Mouse (Mus musculus): Measurements from ENCODE around the gene Akap2.

DNA sequence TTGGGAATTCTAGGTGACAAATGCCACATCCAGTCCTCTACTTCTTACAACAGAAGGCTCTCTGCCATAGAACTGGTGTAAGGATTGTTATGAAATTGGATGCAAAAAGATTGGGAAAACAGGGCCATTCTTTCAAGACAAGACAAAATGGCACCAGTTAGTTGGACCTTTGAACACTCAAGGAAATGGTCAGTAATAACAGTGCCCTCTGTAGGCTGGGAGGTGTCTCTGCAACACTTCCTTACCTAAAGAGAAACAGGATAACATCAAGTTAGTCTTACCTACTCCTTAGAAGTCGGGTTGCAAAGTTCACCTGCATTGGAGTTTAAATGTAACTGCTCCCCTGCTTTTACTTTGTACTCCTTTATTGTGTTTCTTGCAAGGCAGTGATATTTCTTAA is 1.9 kb downstream of the Akap2 start:
- TF ChIP-seq CTCF (IDR thresholded peaks at IDR 0.05; ENCODE audit: borderline replicate concordance, extremely low read depth, insufficient read depth, insufficient read length), result no peak
- TF ChIP-seq POLR2A (IDR thresholded peaks at IDR 0.05; ENCODE audit: borderline replicate concordance, extremely low read depth, insufficient read depth, insufficient read length, poor library complexity, severe bottlenecking), result no peak

All from brain, embryonic 14.5 days (tissue).